Mouse (Mus musculus) C2C12 (cell line): Measurements from ENCODE around the gene Cavin4. TPM values are rescaled to one million over a fixed set of nuclear protein-coding genes. Genes with fewer than 3 reads are reported as not detected.

ENCODE experiments used
- H3K27me3 ChIP-seq: one replicate; pipeline ENCODE4 v1.6.1; 2011; ENCODE audit not compliant: control insufficient read depth, insufficient read depth, insufficient read length
- H3K36me3 ChIP-seq: one replicate; pipeline ENCODE4 v1.6.1; 2011; ENCODE audit not compliant: control insufficient read depth, insufficient read depth
- H3K4me3 ChIP-seq: one replicate; pipeline ENCODE4 v1.5.1; 2011; ENCODE audit warnings: mild to moderate bottlenecking, control low read depth; ENCODE audit not compliant: poor library complexity, insufficient read depth, severe bottlenecking
- H3K79me2 ChIP-seq: one replicate; pipeline ENCODE4 v1.6.1; 2011; ENCODE audit not compliant: control insufficient read depth, insufficient read depth
- H3K79me3 ChIP-seq: one replicate; pipeline ENCODE4 v1.6.1; 2011; ENCODE audit warnings: low read depth, control low read depth
- H3ac ChIP-seq: one replicate; pipeline ENCODE3; 2011; ENCODE audit warnings: low read depth; ENCODE audit not compliant: control insufficient read depth, insufficient read length
- CEBPB ChIP-seq: IDR thresholded peaks from one replicate; pipeline ENCODE4 v1.6.1; 2011; ENCODE audit warnings: low read depth, mild to moderate bottlenecking, control low read depth, moderate library complexity
- CTCF ChIP-seq: IDR thresholded peaks from one replicate; pipeline ENCODE4 v1.5.1; 2011; ENCODE audit not compliant: control insufficient read depth, insufficient read depth, insufficient read length
- FOSL1 ChIP-seq: IDR thresholded peaks from one replicate; pipeline ENCODE4 v1.8.0; 2011; ENCODE audit warnings: mild to moderate bottlenecking, low read length; ENCODE audit not compliant: poor library complexity, insufficient read depth, severe bottlenecking
- MAX ChIP-seq: IDR thresholded peaks from one replicate; pipeline ENCODE4 v1.6.1; 2011; ENCODE audit warnings: mild to moderate bottlenecking, control low read depth
- MYOD1 ChIP-seq: IDR thresholded peaks from one replicate; pipeline ENCODE4 v1.6.1; 2011; ENCODE audit warnings: low read depth; ENCODE audit not compliant: control insufficient read depth, insufficient read length
- MYOG ChIP-seq: IDR thresholded peaks from one replicate; pipeline ENCODE4 v1.6.1; 2011; ENCODE audit not compliant: control insufficient read depth, insufficient read length; ENCODE audit errors: extremely low read depth
- USF1 ChIP-seq: IDR thresholded peaks from one replicate; pipeline ENCODE4 v1.6.1; 2011; ENCODE audit warnings: low read depth, mild to moderate bottlenecking, control low read depth, moderate library complexity
- polyA plus RNA-seq: library from polyadenylated mRNA; unstranded; fragments of >200 nt; fragmentation: generic; extraction: Trizol; gene quantifications from one replicate; pipeline ENCODE4 v1.2.1, GENCODE M21; 2012; ENCODE audit warnings: missing spikeins

Cavin4 gene
- polyA plus RNA-seq, 1 experiment, result 23.2 TPM

- no peak overlapping the region for H3K4me3 ChIP-seq
- H3K27me3 ChIP-seq, result no peaks in the 10 kb centered on the region
- H3K36me3 ChIP-seq, result no peaks in the 10 kb centered on the region
- no peaks in the 10 kb centered on the region for H3K79me2 ChIP-seq
- no peak overlapping the region for H3ac ChIP-seq
- H3K79me3 ChIP-seq, result no peaks in the 10 kb centered on the region
- TF ChIP-seq FOSL1, result no peak
- no peak for TF ChIP-seq MYOD1
- no peak for TF ChIP-seq MAX
- TF ChIP-seq CTCF, result no peak
- TF ChIP-seq USF1, result no peak
- TF ChIP-seq MYOG, result no peak
- no peak for TF ChIP-seq CEBPB
Observed at GRCm38 (mm10) chr4:48624961-48625360, 38.4 kb upstream of the Cavin4 start.

GRCm38 (mm10) chr4:48625836-48626235, 37.5 kb upstream of the Cavin4 start:
- TF ChIP-seq CTCF (no peak), MYOD1 (no peak), USF1 (no peak), MYOG (no peak), FOSL1 (no peak), CEBPB (no peak), MAX (no peak)
- H3ac ChIP-seq, result no peak overlapping the region
- no peaks in the 10 kb centered on the region for H3K79me3 ChIP-seq
- no peaks in the 10 kb centered on the region for H3K36me3 ChIP-seq
- H3K79me2 ChIP-seq, result no peaks in the 10 kb centered on the region
- no peak overlapping the region for H3K4me3 ChIP-seq
- H3K27me3 ChIP-seq, result no peaks in the 10 kb centered on the region

GRCm38 (mm10) chr4:48629445-48629844, 33.9 kb upstream of the Cavin4 start:
- no peak for TF ChIP-seq MYOG
- TF ChIP-seq CEBPB, result no peak
- no peak for TF ChIP-seq MYOD1
- no peak for TF ChIP-seq FOSL1
- TF ChIP-seq MAX, result no peak
- TF ChIP-seq USF1, result no peak
- no peak for TF ChIP-seq CTCF
- Histone ChIP-seq H3K4me3 (no peak overlapping the region), H3K27me3 (no peaks in the 10 kb centered on the region), H3ac (no peak overlapping the region), H3K36me3 (no peaks in the 10 kb centered on the region), H3K79me2 (no peaks in the 10 kb centered on the region), H3K79me3 (no peaks in the 10 kb centered on the region)

- Histone ChIP-seq H3K27me3 (no peaks in the 10 kb centered on the region), H3ac (no peak overlapping the region), H3K36me3 (no peaks in the 10 kb centered on the region), H3K4me3 (no peak overlapping the region), H3K79me3 (no peaks in the 10 kb centered on the region), H3K79me2 (no peaks in the 10 kb centered on the region)
- TF ChIP-seq CTCF (no peak), FOSL1 (no peak), MYOD1 (no peak), MAX (no peak), USF1 (no peak), CEBPB (no peak), MYOG (no peak)
Observed at GRCm38 (mm10) chr4:48633529-48633928, 29.8 kb upstream of the Cavin4 start.

- Histone ChIP-seq H3K27me3 (no peaks in the 10 kb centered on the region), H3K79me2 (no peaks in the 10 kb centered on the region), H3K4me3 (no peak overlapping the region), H3K36me3 (no peaks in the 10 kb centered on the region), H3ac (no peak overlapping the region), H3K79me3 (no peaks in the 10 kb centered on the region)
- TF ChIP-seq MYOG, result no peak
- no peak for TF ChIP-seq MYOD1
- no peak for TF ChIP-seq CTCF
Observed at GRCm38 (mm10) chr4:48634058-48634457, 29.3 kb upstream of the Cavin4 start.

GRCm38 (mm10) chr4:48636831-48637230, 26.5 kb upstream of the Cavin4 start:
- Histone ChIP-seq H3K4me3 (no peak overlapping the region), H3K79me3 (no peaks in the 10 kb centered on the region), H3ac (no peak overlapping the region), H3K36me3 (no peaks in the 10 kb centered on the region), H3K27me3 (no peaks in the 10 kb centered on the region), H3K79me2 (no peaks in the 10 kb centered on the region)
- TF ChIP-seq MYOG (no peak), USF1 (no peak), CEBPB (no peak), MAX (no peak), CTCF (no peak), FOSL1 (no peak), MYOD1 (no peak)
